Mouse (Mus musculus) v-Abl transformed pro-B cells (cell line): Measurements from ENCODE around the gene Olfr1032.
"Not testable (repeated sequence)": the region's sequence is repeated elsewhere in the genome, so short reads cannot be mapped to it uniquely, and the experiment has no call there.

Experiments
- in situ Hi-C, 2 experiments: fragments of 400-800 bp; cut with MboI; formaldehyde crosslinking; loops; one replicate each; pipeline ENCODE4 v1.15.1; 2025; ENCODE audit not compliant: unreplicated experiment in 2 of 2

Olfr1032 gene

DNA sequence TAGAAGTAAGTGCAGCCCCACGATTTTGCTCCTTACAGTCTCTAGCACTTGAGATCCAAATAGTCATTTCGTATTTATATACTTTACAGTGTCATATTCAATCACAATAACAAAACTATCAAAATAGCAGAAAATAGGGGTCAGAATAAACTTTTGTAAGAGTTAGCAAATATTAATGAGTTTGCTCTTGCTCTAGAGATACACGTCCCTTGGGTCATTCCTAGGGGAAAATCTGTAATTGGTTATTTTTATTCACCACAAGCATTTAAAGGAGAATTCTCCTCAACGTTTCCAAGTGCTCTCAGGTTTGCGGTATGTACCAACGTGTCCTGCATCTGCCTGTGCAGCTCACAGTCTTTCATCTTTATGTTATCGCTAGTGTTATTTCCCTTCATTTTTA, at the start of gene Olfr1032:
Olfr1032 (plus strand) TSS at position 301 of the 400 bp plus-strand sequence.
- in situ Hi-C loops, result no loop called here

DNA sequence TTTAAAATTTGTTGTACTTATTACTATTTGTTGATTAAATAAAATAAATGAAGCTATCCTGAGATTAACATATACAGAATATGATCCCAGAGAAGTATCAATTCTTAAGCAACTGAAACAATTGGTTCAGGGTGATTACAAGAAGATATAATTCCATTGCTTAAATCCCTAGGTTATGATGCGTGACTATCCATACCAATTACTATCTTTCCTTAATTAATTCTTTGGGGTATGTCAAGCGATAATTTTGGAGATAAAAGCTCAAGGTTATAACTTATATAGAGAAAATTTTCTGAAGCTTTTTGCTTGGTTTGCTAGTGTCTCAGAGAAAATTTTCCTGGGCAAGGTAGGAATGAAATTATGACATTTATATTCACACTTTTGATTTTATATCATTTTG, 31.7 kb upstream of the Olfr1032 start, which contains the start of gene Olfr1029:
Olfr1029 (plus strand) TSS at position 301 of the 400 bp plus-strand sequence.
- in situ Hi-C loops, result no loop called here

DNA sequence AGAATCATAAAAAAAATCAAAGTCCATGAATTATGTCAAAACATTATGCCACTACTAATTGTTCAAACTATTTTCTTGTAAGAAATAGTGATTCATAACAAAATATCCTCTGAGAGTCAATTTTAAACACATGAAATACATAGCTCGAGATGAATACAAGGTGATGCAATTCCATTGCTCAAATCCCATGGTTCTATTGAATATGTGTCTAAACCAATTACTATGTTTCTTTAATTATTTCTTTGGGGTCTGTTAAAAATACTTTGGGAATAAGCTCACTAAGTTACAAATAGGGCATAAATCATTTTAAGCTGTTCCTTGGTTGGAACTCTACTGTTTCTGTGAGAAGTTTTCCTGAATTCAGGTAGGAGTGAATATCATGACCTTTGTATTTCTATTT, 26.4 kb upstream of the Olfr1032 start, which contains the start of gene Olfr1030:
Olfr1030 (plus strand) TSS at position 301 of the 400 bp plus-strand sequence.
- in situ Hi-C loops, result no loop called here

DNA sequence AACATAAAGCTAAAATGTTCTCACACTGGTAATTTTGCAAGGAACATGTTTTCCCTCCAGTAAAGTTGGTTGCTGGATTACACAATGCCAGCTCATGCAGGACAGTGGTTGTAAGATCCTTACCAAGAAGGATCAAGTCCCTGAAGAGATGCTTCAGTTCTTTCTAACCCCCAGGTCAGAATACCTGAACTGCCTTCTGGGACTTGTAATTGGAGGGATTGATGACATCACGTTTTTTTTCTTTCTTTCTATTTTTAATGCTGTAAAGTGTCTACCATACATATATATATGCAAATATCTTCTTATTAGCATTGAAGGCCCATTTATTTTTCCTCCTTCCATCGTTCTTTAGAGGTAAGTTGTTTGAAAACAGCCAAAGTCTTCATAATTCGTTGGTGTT, 15.3 kb upstream of the Olfr1032 start, which contains the start of gene Olfr1031:
Olfr1031 (plus strand) TSS at position 301 of the 400 bp plus-strand sequence.
- in situ Hi-C loops, result no loop called here

DNA sequence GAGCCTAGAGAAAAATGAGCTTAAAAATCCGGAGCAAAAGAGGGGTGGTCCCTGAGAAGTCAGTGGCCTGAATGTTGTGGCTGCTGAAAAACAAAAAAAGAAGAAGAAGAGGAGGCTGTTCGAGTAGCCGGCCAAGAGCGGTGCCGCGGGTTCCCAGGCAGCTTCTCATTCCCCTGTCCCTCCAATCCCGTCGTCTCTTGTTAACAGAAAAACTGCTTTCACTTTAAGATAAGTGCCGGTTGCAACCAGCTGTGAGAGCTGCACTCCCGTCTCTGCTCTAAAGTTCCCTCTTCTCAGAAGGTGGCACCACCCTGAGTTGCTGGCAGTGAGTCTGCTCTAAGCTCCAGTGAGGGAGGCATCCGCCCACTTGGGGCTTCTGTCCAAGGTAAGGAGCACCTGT, 15.1 kb downstream of the Olfr1032 start, which contains the start of gene Olfr1033:
Olfr1033 (plus strand) TSS at position 228 of the 400 bp plus-strand sequence.
- in situ Hi-C loops, result not testable (repeated sequence)

DNA sequence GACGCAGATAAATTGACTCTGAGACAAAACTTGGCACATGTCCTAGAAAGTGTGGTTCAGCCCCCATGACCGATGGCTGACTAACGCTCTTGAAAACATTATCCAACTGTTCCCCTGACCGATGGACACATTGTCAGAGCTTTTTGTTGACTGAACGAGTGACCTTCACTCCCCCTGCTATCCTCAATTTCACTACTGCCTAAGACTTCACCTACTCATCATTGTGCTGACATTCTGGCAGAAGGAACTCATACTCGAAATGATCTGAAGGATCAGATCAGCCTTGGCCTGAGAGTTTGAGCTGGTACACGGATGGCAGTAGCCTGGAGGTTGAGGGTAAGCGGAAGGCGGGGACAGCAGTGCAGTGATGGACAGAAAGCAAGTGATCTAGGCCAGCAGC, 16.2 kb downstream of the Olfr1032 start:
- in situ Hi-C loops, result not testable (repeated sequence)

DNA sequence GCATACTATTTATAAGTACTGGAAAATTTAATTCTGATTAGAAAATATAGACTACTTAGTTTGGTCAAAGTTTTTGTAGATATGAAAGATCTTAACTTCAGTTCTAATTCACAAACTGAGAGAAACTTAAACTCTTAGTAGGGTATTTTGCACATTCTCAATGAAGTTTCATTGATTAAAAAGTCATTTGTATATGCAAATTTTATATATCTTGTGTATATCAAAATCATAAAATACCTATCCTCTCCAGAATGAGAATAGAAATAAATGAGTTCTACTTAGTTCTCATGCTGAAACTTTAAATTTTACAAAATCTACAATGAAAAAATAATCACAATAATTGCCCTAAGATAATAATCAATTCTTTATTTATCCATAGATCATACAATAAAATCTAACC, 40.2 kb downstream of the Olfr1032 start, which contains the start of gene Olfr1034:
Olfr1034 (plus strand) TSS at position 301 of the 400 bp plus-strand sequence.
- in situ Hi-C loops, result no loop called here

DNA sequence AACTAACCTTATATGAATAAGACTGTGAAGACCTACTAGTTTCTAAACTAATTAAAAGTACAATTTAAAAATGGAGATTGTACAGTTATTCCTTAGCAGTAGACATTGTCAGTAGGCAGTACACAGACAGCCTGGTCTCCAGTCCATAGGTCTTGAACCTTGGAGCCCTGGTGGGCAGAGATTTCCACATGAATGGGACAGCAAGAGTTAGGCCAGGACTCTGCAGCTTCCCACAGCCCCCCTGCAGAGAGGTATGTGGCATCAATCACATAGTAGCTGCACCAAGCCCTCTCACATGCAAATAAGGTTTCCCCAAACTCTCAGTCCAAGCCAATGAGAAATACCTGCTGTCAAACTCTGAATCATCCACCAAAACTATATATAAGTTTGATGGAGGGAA, 45.4 kb downstream of the Olfr1032 start:
- in situ Hi-C loops, result not testable (repeated sequence)
